Mouse (Mus musculus) embryo, embryonic 10.5 days (tissue): ENCODE measurements at regions not wholly inside any gene's neighbourhood (a gene's known extent, or its start where the extent isn't known, plus 50 kb on each side); places are given as distances from the start of the nearest gene placed in this dataset.
A peak's percentile ranks its signal among the peaks of the same experiment; 100 is the strongest.

Source experiments
- DNase-seq: peaks from one replicate; pipeline ENCODE4 v3.0.0-alpha.2; 2015; ENCODE audit warnings: low spot score

GRCm38 (mm10) chr5:59103358-59104077 is 1385.8 kb downstream of the Pcdh7 start:
- DNase-seq: no peak

GRCm38 (mm10) chr5:59138316-59138715 is 1420.5 kb downstream of the Pcdh7 start:
- DNase-seq: no peak

- DNase-seq: peak; percentile 43
These were observed 1421.0 kb downstream of the Pcdh7 start for GRCm38 (mm10) chr5:59138721-59139120.
